Mouse (Mus musculus): ENCODE results near the gene Spint1. TPM values are rescaled to one million over a fixed set of nuclear protein-coding genes. Genes with fewer than 3 reads are reported as not detected.

The Spint1 gene
- polyA plus RNA-seq, 1 experiment from 2014 or later: 0.56 TPM

DNA sequence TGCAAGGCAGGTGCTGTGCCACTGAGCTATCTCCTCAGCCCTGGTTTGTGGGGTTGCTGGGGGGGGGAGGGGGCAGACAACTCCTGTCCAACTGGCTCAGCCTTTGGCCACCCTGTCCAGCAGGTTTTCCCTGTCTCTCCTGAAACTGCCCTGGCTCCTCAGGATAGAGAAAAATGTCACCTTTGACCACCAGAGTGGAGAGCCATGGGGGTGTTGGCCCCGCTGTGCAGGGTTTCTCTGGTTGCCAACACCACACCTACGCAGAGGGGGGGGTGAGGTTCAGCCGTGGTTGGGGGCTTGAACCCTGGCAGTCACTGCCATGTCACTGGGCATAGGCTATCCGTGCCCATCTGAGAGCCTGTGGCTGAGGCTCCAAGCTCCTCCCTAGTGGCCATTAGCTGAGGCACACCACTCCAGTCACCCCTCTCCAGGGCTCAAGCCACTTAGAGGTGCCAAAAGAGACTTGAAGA, 12.5 kb downstream of the Spint1 start:
- H3K27ac ChIP-seq (replicated peaks): no peak overlapping the region
- H3K27me3 ChIP-seq: peaks cover 6% of the 10 kb centered on the region; the same call in 1 of the 2 replicates
- no peak overlapping the region for H3K4me2 ChIP-seq (replicated peaks)
- ATAC-seq (replicated peaks): no peak
- no peaks in the 10 kb centered on the region for H3K36me3 ChIP-seq
- no peak overlapping the region for H3K9ac ChIP-seq (replicated peaks)
- no peaks in the 10 kb centered on the region for H3K4me1 ChIP-seq
- WGBS: 73% methylated on average over 4 of the region's 4 CpGs
- no peak overlapping the region for H3K4me3 ChIP-seq
- no peaks in the 10 kb centered on the region for H3K9me3 ChIP-seq

DNA sequence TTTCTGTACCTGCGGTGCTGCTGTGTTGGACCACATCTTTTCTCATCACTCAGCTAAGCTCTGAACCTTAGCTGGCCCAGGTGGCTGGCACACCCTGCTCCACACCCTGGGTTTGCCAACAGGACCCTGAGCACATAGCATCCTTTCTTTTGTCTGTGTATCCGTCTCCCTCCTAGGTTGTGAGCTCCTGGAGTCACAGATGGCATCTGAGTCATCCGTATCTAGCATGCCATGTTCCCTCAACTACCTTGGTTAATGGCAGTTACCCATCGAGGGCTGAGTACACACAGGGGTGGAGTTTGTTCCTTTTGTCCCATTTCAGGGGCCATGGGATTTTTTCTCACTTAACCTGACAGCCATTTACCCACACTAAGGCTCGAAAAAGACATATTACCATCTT, 13.2 kb downstream of the Spint1 start:
- H3K4me2 ChIP-seq (replicated peaks): no peak overlapping the region

DNA sequence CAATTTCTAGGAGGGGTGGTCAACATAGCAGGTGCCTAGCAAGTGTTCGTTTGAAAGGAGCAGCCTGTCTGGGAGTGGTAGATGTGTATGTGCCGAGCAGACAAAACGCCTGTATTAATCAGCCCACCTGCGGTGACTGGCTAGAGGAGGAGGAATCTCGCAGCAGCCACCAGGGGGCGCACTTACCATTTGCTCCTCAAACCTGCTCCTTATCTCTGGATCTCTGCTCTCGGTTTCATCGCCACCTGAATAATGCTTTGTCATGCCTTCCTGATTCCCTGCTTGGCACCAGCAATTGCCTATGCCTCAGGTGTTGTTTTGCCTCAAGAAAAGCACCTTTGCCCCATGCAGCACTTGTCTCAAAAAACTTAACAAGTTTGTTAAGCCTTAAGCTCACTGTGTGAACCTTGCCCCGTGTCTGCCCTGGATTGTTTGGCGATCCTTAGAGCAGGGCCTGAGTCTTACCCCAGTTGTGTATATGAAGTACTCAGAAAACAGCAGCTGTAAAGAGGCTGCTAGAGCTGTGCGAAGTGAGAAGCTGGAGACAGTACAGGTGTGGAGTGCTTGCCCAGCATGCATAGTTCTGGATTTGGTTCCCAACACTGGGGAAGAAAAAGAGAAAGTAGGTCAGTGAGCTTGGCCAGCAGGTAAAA, 13.8 kb downstream of the Spint1 start:
- Histone ChIP-seq H3K4me2 (replicated peaks) (no peak overlapping the region), H3K4me3 (no peak overlapping the region), H3K4me1 (no peaks in the 10 kb centered on the region), H3K9ac (replicated peaks) (no peak overlapping the region), H3K27ac (replicated peaks) (no peak overlapping the region), H3K27me3 (peaks cover 10% of the 10 kb centered on the region), H3K9me3 (no peaks in the 10 kb centered on the region), H3K36me3 (no peaks in the 10 kb centered on the region)
- ATAC-seq (replicated peaks): peak; percentile 71; the same call in 1 of the 2 replicates
- 18% methylated on average over 11 of the region's 11 CpGs for WGBS

More for the DNA sequence above, 13.2 kb downstream of the Spint1 start:
- Histone ChIP-seq H3K9me3 (no peaks in the 10 kb centered on the region), H3K27ac (replicated peaks) (no peak overlapping the region), H3K36me3 (no peaks in the 10 kb centered on the region), H3K4me3 (no peak overlapping the region), H3K4me1 (no peaks in the 10 kb centered on the region), H3K9ac (replicated peaks) (no peak overlapping the region), H3K27me3 (peaks cover 7% of the 10 kb centered on the region)
- ATAC-seq (replicated peaks): 0 out of 2 replicates have a peak, but pooled peaks have one; percentile 13
- WGBS: 64% methylated on average over 5 of the region's 5 CpGs

DNA sequence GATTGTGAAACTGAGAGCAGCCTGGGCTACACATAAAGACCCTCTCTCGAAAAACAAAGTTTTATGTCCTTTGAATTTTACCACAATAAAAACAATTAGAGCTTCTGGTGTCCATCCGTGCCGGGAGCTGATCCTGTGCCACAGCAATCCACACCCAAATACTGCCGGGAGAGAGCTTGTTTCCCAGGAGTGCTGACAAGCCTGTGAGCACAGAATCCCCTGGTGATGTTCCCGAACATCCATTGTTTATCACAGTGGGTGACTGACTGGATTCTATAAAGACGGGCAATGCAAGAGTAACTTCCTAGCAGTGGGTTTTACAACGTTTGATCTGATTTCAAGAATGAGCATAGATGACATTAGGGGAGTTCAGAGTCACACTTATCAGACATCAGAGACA, 17.8 kb downstream of the Spint1 start:
- H3K9ac ChIP-seq (replicated peaks): no peak overlapping the region
- no peaks in the 10 kb centered on the region for H3K9me3 ChIP-seq
- H3K4me3 ChIP-seq: no peak overlapping the region
- no peaks in the 10 kb centered on the region for H3K4me1 ChIP-seq
- H3K27ac ChIP-seq (replicated peaks): no peak overlapping the region
- WGBS: 5% methylated on average over 7 of the region's 7 CpGs
- ATAC-seq (replicated peaks): no peak
- peaks cover 8% of the 10 kb centered on the region for H3K27me3 ChIP-seq
- H3K36me3 ChIP-seq: no peaks in the 10 kb centered on the region
- no peak overlapping the region for H3K4me2 ChIP-seq (replicated peaks)

DNA sequence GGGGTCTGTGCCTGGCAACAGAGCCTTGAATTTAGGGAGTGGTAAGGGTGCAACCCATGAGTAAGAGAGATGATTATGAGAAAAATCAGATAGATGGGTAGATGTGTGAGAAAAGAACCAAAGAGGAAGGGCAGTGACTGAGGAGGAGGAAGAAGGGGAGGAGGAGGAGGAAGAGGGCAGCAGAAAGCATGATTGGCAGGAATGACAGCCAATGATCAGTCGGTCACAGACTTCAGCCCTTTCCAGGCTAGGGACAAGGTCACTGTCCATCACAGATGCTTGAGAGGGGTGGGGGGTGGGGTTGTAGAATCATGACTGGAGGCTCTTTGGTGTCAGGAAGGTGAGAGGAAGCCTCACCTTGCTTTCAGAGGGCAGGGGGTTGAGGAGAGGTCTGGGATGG, 23.4 kb downstream of the Spint1 start:
- H3K4me3 ChIP-seq: no peak overlapping the region
- H3K36me3 ChIP-seq: no peaks in the 10 kb centered on the region
- H3K9me3 ChIP-seq: no peaks in the 10 kb centered on the region
- H3K27ac ChIP-seq (replicated peaks): no peak overlapping the region
- no peak overlapping the region for H3K9ac ChIP-seq (replicated peaks)
- WGBS: 78% methylated on average over 1 of the region's 1 CpGs
- peaks cover 2% of the 10 kb centered on the region; the same call in 1 of the 2 replicates for H3K27me3 ChIP-seq
- no peak overlapping the region for H3K4me2 ChIP-seq (replicated peaks)
- H3K4me1 ChIP-seq: peaks cover 5% of the 10 kb centered on the region; the same call in 1 of the 2 replicates
- no peak for ATAC-seq (replicated peaks)

DNA sequence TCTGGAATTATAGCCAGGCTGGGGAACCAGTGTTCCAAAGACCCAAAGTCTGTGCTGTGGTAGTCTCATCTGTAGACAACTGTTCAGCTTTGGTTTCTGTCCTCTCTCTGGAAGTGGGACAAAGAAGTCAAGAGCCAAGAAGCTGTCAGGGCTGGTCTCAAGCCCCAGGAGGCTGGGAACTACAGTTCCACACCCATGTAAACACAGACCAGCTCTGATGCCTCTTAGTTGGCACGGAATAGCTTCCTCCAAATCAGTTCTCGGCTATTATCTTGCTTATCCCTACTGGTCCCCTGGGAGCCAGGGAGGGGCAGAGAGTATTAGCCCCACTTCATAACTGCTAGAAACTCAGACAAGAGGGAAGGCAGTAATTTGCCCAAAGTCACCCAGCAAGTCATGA, 24.2 kb downstream of the Spint1 start:
- ATAC-seq (replicated peaks): no peak
- H3K4me3 ChIP-seq: no peak overlapping the region
- H3K9me3 ChIP-seq: no peaks in the 10 kb centered on the region
- 47% methylated on average over 2 of the region's 2 CpGs for WGBS
- no peaks in the 10 kb centered on the region for H3K36me3 ChIP-seq
- H3K27ac ChIP-seq (replicated peaks): no peak overlapping the region
- H3K4me1 ChIP-seq: peaks cover 5% of the 10 kb centered on the region; the same call in 1 of the 2 replicates
- H3K9ac ChIP-seq (replicated peaks): no peak overlapping the region
- H3K4me2 ChIP-seq (replicated peaks): no peak overlapping the region
- H3K27me3 ChIP-seq: no peaks in the 10 kb centered on the region

DNA sequence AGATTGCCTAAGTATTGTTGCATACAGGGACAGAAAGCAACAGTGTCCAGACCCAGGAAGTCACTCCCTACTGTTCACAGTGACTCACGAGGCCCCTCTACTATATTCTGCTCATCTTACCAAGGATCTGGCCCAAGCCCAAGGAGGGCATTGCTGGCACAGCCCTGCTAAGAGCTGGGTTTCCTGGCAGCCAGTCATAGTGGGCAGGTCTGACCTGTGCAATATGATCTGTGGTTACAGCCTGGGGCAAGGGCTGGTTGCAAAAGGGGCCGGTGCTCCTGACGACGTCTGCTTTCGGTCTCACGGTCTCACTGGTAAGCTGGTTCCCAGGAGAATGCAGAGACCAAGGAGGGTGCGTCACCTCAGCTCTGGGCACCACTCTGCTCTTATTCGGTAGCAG, 25.8 kb downstream of the Spint1 start:
- WGBS: 33% methylated on average over 8 of the region's 8 CpGs
- 0 out of 2 replicates have a peak, but pooled peaks have one; percentile 38 for ATAC-seq (replicated peaks)

DNA sequence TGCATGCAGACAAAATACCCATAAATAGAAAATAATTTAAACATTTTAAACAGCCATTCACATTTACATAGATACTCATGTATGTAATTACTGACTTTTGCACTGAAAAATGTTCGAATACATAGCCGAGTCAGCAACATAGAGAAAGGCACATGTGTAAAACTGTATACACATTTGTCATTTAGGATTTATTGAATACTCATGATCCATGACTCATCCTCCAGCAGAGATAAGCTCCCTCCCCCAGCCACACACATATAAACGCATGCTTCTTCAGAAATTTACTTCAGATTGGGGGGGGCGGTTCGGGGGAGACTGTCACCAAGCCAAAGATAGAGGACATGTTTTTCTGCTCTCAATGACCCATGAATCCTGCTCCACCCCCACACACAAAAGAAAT, 26.7 kb downstream of the Spint1 start:
- no peaks in the 10 kb centered on the region for H3K27me3 ChIP-seq
- peaks cover 5% of the 10 kb centered on the region; the same call in 1 of the 2 replicates for H3K4me1 ChIP-seq
- 79% methylated on average over 5 of the region's 5 CpGs for WGBS
- H3K9ac ChIP-seq (replicated peaks): no peak overlapping the region
- no peaks in the 10 kb centered on the region for H3K9me3 ChIP-seq
- no peak overlapping the region for H3K27ac ChIP-seq (replicated peaks)
- no peaks in the 10 kb centered on the region for H3K36me3 ChIP-seq
- no peak overlapping the region for H3K4me3 ChIP-seq
- no peak for ATAC-seq (replicated peaks)
- H3K4me2 ChIP-seq (replicated peaks): no peak overlapping the region

More for the DNA sequence above, 25.8 kb downstream of the Spint1 start:
- no peaks in the 10 kb centered on the region for H3K36me3 ChIP-seq
- H3K4me2 ChIP-seq (replicated peaks): no peak overlapping the region
- H3K27ac ChIP-seq (replicated peaks): no peak overlapping the region
- H3K9ac ChIP-seq (replicated peaks): no peak overlapping the region
- H3K9me3 ChIP-seq: no peaks in the 10 kb centered on the region
- peaks cover 5% of the 10 kb centered on the region; the same call in 1 of the 2 replicates for H3K4me1 ChIP-seq
- no peaks in the 10 kb centered on the region for H3K27me3 ChIP-seq
- H3K4me3 ChIP-seq: no peak overlapping the region

DNA sequence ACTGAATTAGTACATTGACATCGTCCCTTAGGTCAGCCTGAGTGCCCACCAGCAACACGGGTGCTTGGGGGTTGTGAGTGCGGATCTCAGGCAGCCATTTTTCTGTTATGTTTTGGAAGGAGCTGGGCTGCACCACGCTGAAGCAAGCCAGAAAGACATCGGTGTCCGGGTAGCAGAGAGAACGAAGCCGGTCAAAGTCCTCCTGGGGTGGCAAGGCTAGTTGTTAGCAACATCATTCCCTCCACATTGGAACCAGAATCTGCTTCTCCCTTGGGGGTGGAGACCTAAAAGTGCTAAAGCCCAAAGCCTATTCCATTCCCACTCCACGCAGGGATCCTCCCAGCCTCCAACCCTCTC, 33.1 kb downstream of the Spint1 start:
- H3K4me2 ChIP-seq (replicated peaks): peak overlapping the region; percentile 84
- peak overlapping the region; percentile 65 for H3K9ac ChIP-seq (replicated peaks)
- peak overlapping the region; percentile 79 for H3K27ac ChIP-seq (replicated peaks)
- no peaks in the 10 kb centered on the region for H3K9me3 ChIP-seq
- H3K36me3 ChIP-seq: no peaks in the 10 kb centered on the region
- 53% methylated on average over 9 of the region's 9 CpGs for WGBS
- no peak for ATAC-seq (replicated peaks)
- peaks cover 13% of the 10 kb centered on the region for H3K4me1 ChIP-seq
- 0 out of 2 replicates have a peak, but pooled peaks cover 4% of the 10 kb centered on the region for H3K27me3 ChIP-seq
- peak overlapping the region; percentile 91 for H3K4me3 ChIP-seq

DNA sequence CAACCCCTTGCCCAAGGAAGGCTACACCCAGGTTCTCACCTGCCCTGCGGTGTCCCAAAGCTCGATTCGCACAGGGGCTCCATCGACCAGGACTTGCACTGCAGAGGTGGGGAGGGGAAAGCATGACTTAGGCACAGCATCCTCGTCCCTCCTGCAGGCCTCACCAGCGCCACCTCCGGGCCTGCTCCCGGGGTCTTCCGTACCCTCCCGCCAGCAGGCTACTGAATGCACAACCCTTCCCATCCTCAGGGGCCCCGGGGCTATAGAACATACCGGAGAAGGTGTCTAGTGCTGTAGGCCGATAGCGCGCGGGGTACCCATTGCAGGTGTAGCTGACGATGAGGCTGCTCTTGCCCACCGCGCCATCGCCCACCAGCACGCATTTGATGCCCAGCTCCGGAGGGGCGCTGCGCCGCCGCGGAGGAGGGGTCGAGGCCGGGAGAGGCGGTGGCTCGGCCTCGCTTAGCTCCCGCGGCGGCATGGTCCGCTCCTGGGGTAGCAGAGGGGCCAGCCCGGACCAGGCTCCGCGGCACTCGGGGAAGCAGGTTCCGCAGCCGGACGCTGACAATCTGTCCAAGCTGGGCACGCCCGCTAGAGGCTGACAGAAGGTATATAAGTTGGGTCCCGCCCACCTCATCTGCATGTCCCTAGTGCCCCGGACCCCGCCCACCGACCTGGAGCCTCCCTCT, 33.6 kb downstream of the Spint1 start, which contains the start of gene Rhov:
TSS of gene Rhov (minus strand) at position 630 of the 689 bp plus-strand sequence.
- Histone ChIP-seq H3K9me3 (no peaks in the 10 kb centered on the region), H3K9ac (replicated peaks) (peak within 1 kb of the TSS; percentile 65), H3K27ac (replicated peaks) (peak within 1 kb of the TSS; percentile 79), H3K4me3 (peak within 1 kb of the TSS; percentile 91), H3K4me2 (replicated peaks) (peak within 1 kb of the TSS; percentile 84), H3K27me3 (0 out of 2 replicates have a peak, but pooled peaks cover 4% of the 10 kb centered on the region), H3K4me1 (peaks cover 13% of the 10 kb centered on the region), H3K36me3 (no peaks in the 10 kb centered on the region)
- WGBS: under 1% methylated on average over 43 of the region's 49 CpGs
- ATAC-seq (replicated peaks): peak; percentile 86

DNA sequence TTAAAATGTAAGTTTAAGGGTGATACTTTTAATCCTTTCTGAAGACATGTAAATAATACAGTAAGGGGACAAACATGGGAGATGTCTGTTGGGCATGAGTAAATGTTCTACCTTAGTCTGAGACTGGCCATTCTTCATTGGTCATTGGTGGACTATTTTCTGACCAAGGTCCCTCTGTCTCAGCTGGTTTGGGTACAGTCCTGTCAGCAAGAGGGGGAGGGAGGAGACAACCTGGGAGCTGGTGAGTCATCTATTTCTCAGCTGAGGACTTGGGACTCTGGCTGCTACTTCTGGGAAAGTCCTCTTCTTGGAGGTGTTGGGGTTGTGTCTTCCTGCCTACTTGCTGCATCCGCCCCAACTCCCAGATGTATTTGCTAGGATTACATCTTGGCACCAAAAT, 37.0 kb downstream of the Spint1 start:
- Histone ChIP-seq H3K4me1 (peaks cover 13% of the 10 kb centered on the region), H3K36me3 (no peaks in the 10 kb centered on the region), H3K27ac (replicated peaks) (no peak overlapping the region), H3K27me3 (0 out of 2 replicates have a peak, but pooled peaks cover 4% of the 10 kb centered on the region), H3K9ac (replicated peaks) (no peak overlapping the region), H3K4me3 (no peak overlapping the region), H3K9me3 (no peaks in the 10 kb centered on the region), H3K4me2 (replicated peaks) (no peak overlapping the region)
- no peak for ATAC-seq (replicated peaks)
- 91% methylated on average over 1 of the region's 1 CpGs for WGBS

DNA sequence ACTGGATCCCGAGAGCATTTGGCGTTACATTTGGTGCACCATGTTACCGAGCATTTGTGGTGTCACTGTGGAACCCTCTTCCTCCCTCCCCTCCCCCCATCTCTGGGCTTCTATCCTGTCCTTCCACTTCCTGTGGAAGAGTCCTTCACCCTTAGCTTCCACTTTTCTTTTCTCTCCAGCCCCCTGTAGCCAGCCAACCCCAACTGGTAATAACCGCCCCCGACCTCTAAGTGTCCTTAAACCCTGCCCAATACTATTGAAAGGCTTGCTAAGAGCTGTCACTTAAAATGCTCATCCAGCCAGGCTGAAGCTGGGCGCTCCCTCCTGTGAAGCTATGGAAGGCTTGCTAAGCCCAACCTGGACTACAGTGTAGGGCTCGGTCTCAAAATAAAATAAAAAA, 39.8 kb downstream of the Spint1 start:
- no peak overlapping the region for H3K9ac ChIP-seq (replicated peaks)
- H3K4me2 ChIP-seq (replicated peaks): no peak overlapping the region
- 83% methylated on average over 7 of the region's 7 CpGs for WGBS
- H3K27ac ChIP-seq (replicated peaks): no peak overlapping the region
- no peaks in the 10 kb centered on the region for H3K9me3 ChIP-seq
- no peaks in the 10 kb centered on the region for H3K36me3 ChIP-seq
- no peaks in the 10 kb centered on the region for H3K4me1 ChIP-seq
- H3K27me3 ChIP-seq: 0 out of 2 replicates have a peak, but pooled peaks cover 4% of the 10 kb centered on the region
- ATAC-seq (replicated peaks): no peak
- H3K4me3 ChIP-seq: no peak overlapping the region
